Mouse (Mus musculus): Measurements from ENCODE around the gene Slamf6.

- TF ChIP-seq EP300 (IDR thresholded peaks at IDR 0.05; ENCODE audit: low read depth) (no peak), CTCF (IDR thresholded peaks at IDR 0.05; ENCODE audit: low read depth) (no peak)
Observed at GRCm38 (mm10) chr1:171918136-171918920, 1.0 kb downstream of the Slamf6 start.

All from liver, postnatal 0 days (tissue).